Mouse (Mus musculus): ENCODE results near the gene Fgfr2. TPM values are rescaled to one million over a fixed set of nuclear protein-coding genes. Genes with fewer than 3 reads are reported as not detected.

Fgfr2 gene
- polyA plus RNA-seq, 1 experiment from 2014 or later: 99.3 TPM

- H3K27me3 ChIP-seq (ENCODE audit: low read depth, poor library complexity, severe bottlenecking): no peaks in the 10 kb centered on the region
- H3K36me3 ChIP-seq: no peaks in the 10 kb centered on the region
- H3K27ac ChIP-seq (replicated peaks): 0 out of 2 replicates have a peak overlapping the region, but pooled peaks have one; percentile 28
- 79% methylated on average over 8 of the region's 8 CpGs for WGBS
- no peaks in the 10 kb centered on the region for H3K9me3 ChIP-seq (replicated peaks)
- peaks cover 20% of the 10 kb centered on the region for H3K4me1 ChIP-seq
- no peak for DNase-seq (ENCODE audit: low spot score)
- no peak overlapping the region for H3K4me3 ChIP-seq
Measured at GRCm38 (mm10) chr7:132304424-132305085, 818.6 kb downstream of the Fgfr2 start.

- no peak overlapping the region for H3K27ac ChIP-seq (replicated peaks)
- WGBS: 79% methylated on average over 7 of the region's 7 CpGs
- DNase-seq (ENCODE audit: low spot score): no peak
- no peaks in the 10 kb centered on the region for H3K36me3 ChIP-seq
- H3K27me3 ChIP-seq (ENCODE audit: low read depth, poor library complexity, severe bottlenecking): no peaks in the 10 kb centered on the region
- H3K4me1 ChIP-seq: peaks cover 20% of the 10 kb centered on the region
- no peaks in the 10 kb centered on the region for H3K9me3 ChIP-seq (replicated peaks)
- H3K4me3 ChIP-seq: no peak overlapping the region
Measured at GRCm38 (mm10) chr7:132303988-132304387, 819.2 kb downstream of the Fgfr2 start.

- WGBS: 80% methylated on average over 8 of the region's 8 CpGs
- H3K27ac ChIP-seq (replicated peaks): 0 out of 2 replicates have a peak overlapping the region, but pooled peaks have one; percentile 10
- DNase-seq (ENCODE audit: low spot score): no peak
- peaks cover 20% of the 10 kb centered on the region for H3K4me1 ChIP-seq
- H3K36me3 ChIP-seq: no peaks in the 10 kb centered on the region
- no peak overlapping the region for H3K4me3 ChIP-seq
- H3K27me3 ChIP-seq (ENCODE audit: low read depth, poor library complexity, severe bottlenecking): no peaks in the 10 kb centered on the region
- H3K9me3 ChIP-seq (replicated peaks): no peaks in the 10 kb centered on the region
Measured at GRCm38 (mm10) chr7:132302508-132303241, 820.5 kb downstream of the Fgfr2 start.

- Histone ChIP-seq H3K4me1 (peaks cover 10% of the 10 kb centered on the region), H3K9me3 (replicated peaks) (no peaks in the 10 kb centered on the region), H3K4me3 (no peak overlapping the region), H3K27ac (replicated peaks) (no peak overlapping the region), H3K27me3 (ENCODE audit: low read depth, poor library complexity, severe bottlenecking) (no peaks in the 10 kb centered on the region), H3K36me3 (no peaks in the 10 kb centered on the region)
- WGBS: 80% methylated on average over 5 of the region's 5 CpGs
- DNase-seq (ENCODE audit: low spot score): no peak
Measured at GRCm38 (mm10) chr7:132299661-132300210, 823.4 kb downstream of the Fgfr2 start.

GRCm38 (mm10) chr7:132298412-132298990, 824.6 kb downstream of the Fgfr2 start:
- H3K27ac ChIP-seq (replicated peaks): no peak overlapping the region
- H3K4me1 ChIP-seq: 0 out of 2 replicates have a peak, but pooled peaks cover 6% of the 10 kb centered on the region
- WGBS: 84% methylated on average over 7 of the region's 7 CpGs
- H3K4me3 ChIP-seq: no peak overlapping the region
- DNase-seq (ENCODE audit: low spot score): no peak
- no peaks in the 10 kb centered on the region for H3K27me3 ChIP-seq (ENCODE audit: low read depth, poor library complexity, severe bottlenecking)
- H3K9me3 ChIP-seq (replicated peaks): no peaks in the 10 kb centered on the region
- no peaks in the 10 kb centered on the region for H3K36me3 ChIP-seq

- H3K9me3 ChIP-seq (replicated peaks): no peaks in the 10 kb centered on the region
- H3K27ac ChIP-seq (replicated peaks): no peak overlapping the region
- no peak for DNase-seq (ENCODE audit: low spot score)
- WGBS: 83% methylated on average over 4 of the region's 4 CpGs
- H3K36me3 ChIP-seq: no peaks in the 10 kb centered on the region
- H3K4me1 ChIP-seq: no peaks in the 10 kb centered on the region
- H3K27me3 ChIP-seq (ENCODE audit: low read depth, poor library complexity, severe bottlenecking): no peaks in the 10 kb centered on the region
- H3K4me3 ChIP-seq: no peak overlapping the region
Measured at GRCm38 (mm10) chr7:132296661-132297443, 826.3 kb downstream of the Fgfr2 start.

- WGBS: 82% methylated on average over 3 of the region's 3 CpGs
- Histone ChIP-seq H3K4me3 (no peak overlapping the region), H3K36me3 (no peaks in the 10 kb centered on the region), H3K9me3 (replicated peaks) (no peaks in the 10 kb centered on the region), H3K27ac (replicated peaks) (no peak overlapping the region), H3K4me1 (no peaks in the 10 kb centered on the region), H3K27me3 (ENCODE audit: low read depth, poor library complexity, severe bottlenecking) (no peaks in the 10 kb centered on the region)
- DNase-seq (ENCODE audit: low spot score): no peak
Measured at GRCm38 (mm10) chr7:132296132-132296531, 827.0 kb downstream of the Fgfr2 start.

GRCm38 (mm10) chr7:132287340-132287664, 835.8 kb downstream of the Fgfr2 start:
- Histone ChIP-seq H3K36me3 (no peaks in the 10 kb centered on the region), H3K9me3 (replicated peaks) (no peaks in the 10 kb centered on the region), H3K27me3 (ENCODE audit: low read depth, poor library complexity, severe bottlenecking) (no peaks in the 10 kb centered on the region), H3K4me3 (no peak overlapping the region), H3K27ac (replicated peaks) (peak overlapping the region; percentile 81), H3K4me1 (peaks cover 68% of the 10 kb centered on the region)
- WGBS: 79% methylated on average over 3 of the region's 3 CpGs
- no peak for DNase-seq (ENCODE audit: low spot score)

- Histone ChIP-seq H3K4me3 (no peak overlapping the region), H3K27me3 (ENCODE audit: low read depth, poor library complexity, severe bottlenecking) (no peaks in the 10 kb centered on the region), H3K27ac (replicated peaks) (peak overlapping the region; percentile 81), H3K9me3 (replicated peaks) (no peaks in the 10 kb centered on the region), H3K4me1 (peaks cover 72% of the 10 kb centered on the region), H3K36me3 (no peaks in the 10 kb centered on the region)
- WGBS: 49% methylated on average over 14 of the region's 14 CpGs
- no peak for DNase-seq (ENCODE audit: low spot score)
Measured at GRCm38 (mm10) chr7:132286630-132287339, 836.4 kb downstream of the Fgfr2 start.

- H3K27me3 ChIP-seq (ENCODE audit: low read depth, poor library complexity, severe bottlenecking): no peaks in the 10 kb centered on the region
- H3K4me3 ChIP-seq: no peak overlapping the region
- no peaks in the 10 kb centered on the region for H3K9me3 ChIP-seq (replicated peaks)
- WGBS: 50% methylated on average over 1 of the region's 1 CpGs
- DNase-seq (ENCODE audit: low spot score): no peak
- H3K4me1 ChIP-seq: peaks cover 75% of the 10 kb centered on the region
- peaks cover 3% of the 10 kb centered on the region; the same call in 1 of the 2 replicates for H3K36me3 ChIP-seq
- H3K27ac ChIP-seq (replicated peaks): peak overlapping the region; percentile 81
Measured at GRCm38 (mm10) chr7:132284795-132285194, 838.4 kb downstream of the Fgfr2 start.

GRCm38 (mm10) chr7:132284048-132284737, 839.0 kb downstream of the Fgfr2 start:
- Histone ChIP-seq H3K36me3 (peaks cover 3% of the 10 kb centered on the region; the same call in 1 of the 2 replicates), H3K27me3 (ENCODE audit: low read depth, poor library complexity, severe bottlenecking) (no peaks in the 10 kb centered on the region), H3K27ac (replicated peaks) (peak overlapping the region; percentile 81), H3K4me3 (no peak overlapping the region), H3K9me3 (replicated peaks) (no peaks in the 10 kb centered on the region), H3K4me1 (peaks cover 74% of the 10 kb centered on the region)
- DNase-seq (ENCODE audit: low spot score): no peak
- WGBS: 77% methylated on average over 7 of the region's 7 CpGs
